Mouse (Mus musculus): ENCODE results near the gene Rpl11.
A peak's percentile ranks its signal among the peaks of the same experiment; 100 is the strongest.
"Not testable (repeated sequence)": the region's sequence is repeated elsewhere in the genome, so short reads cannot be mapped to it uniquely, and the experiment has no call there.

Gene Rpl11

GRCm38 (mm10) chr4:136070592-136070991 lies 17.4 kb upstream of the Rpl11 start:
- no peak for DNase-seq (ENCODE audit: low read depth, low spot score)

- peak; percentile 73 for DNase-seq (ENCODE audit: low read depth, low spot score)
Measured at GRCm38 (mm10) chr4:136069954-136070353, 16.7 kb upstream of the Rpl11 start.

- no peak for DNase-seq (ENCODE audit: low read depth, low spot score)
Measured at GRCm38 (mm10) chr4:136069313-136069712, 16.1 kb upstream of the Rpl11 start.

- DNase-seq (ENCODE audit: low read depth, low spot score) = no peak
Measured at GRCm38 (mm10) chr4:136063143-136063542, 9.9 kb upstream of the Rpl11 start.

- not testable (repeated sequence) for DNase-seq (ENCODE audit: low read depth, low spot score)
Measured at GRCm38 (mm10) chr4:136059800-136060488, 6.7 kb upstream of the Rpl11 start.

- no peak for DNase-seq (ENCODE audit: low read depth, low spot score)
Measured at GRCm38 (mm10) chr4:136057916-136058315, 4.7 kb upstream of the Rpl11 start.

GRCm38 (mm10) chr4:136056030-136056429 lies 2.8 kb upstream of the Rpl11 start:
- no peak for DNase-seq (ENCODE audit: low read depth, low spot score)

GRCm38 (mm10) chr4:136053843-136054242 lies 615 bp upstream of the Rpl11 start:
- no peak for DNase-seq (ENCODE audit: low read depth, low spot score)

- no peak for DNase-seq (ENCODE audit: low read depth, low spot score)
Measured at GRCm38 (mm10) chr4:136052534-136053246, 538 bp downstream of the Rpl11 start.

- no peak for DNase-seq (ENCODE audit: low read depth, low spot score)
Measured at GRCm38 (mm10) chr4:136052060-136052459, 1.2 kb downstream of the Rpl11 start.

- DNase-seq (ENCODE audit: low read depth, low spot score) = no peak
Measured at GRCm38 (mm10) chr4:136050226-136050625, 3.0 kb downstream of the Rpl11 start.

GRCm38 (mm10) chr4:136048291-136049032 lies 4.8 kb downstream of the Rpl11 start:
- DNase-seq (ENCODE audit: low read depth, low spot score) = no peak

- no peak for DNase-seq (ENCODE audit: low read depth, low spot score)
Measured at GRCm38 (mm10) chr4:136047626-136048025, 5.6 kb downstream of the Rpl11 start.

GRCm38 (mm10) chr4:136046888-136047287 lies 6.3 kb downstream of the Rpl11 start:
- DNase-seq (ENCODE audit: low read depth, low spot score) = no peak

GRCm38 (mm10) chr4:136045091-136045490 lies 8.1 kb downstream of the Rpl11 start:
- no peak for DNase-seq (ENCODE audit: low read depth, low spot score)

- DNase-seq (ENCODE audit: low read depth, low spot score) = no peak
Measured at GRCm38 (mm10) chr4:136043784-136044400, 9.3 kb downstream of the Rpl11 start.

- DNase-seq (ENCODE audit: low read depth, low spot score) = no peak
Measured at GRCm38 (mm10) chr4:136035078-136035477, 18.1 kb downstream of the Rpl11 start.

GRCm38 (mm10) chr4:136033231-136033630 lies 20.0 kb downstream of the Rpl11 start:
- no peak for DNase-seq (ENCODE audit: low read depth, low spot score)

- DNase-seq (ENCODE audit: low read depth, low spot score) = no peak
Measured at GRCm38 (mm10) chr4:136030968-136031909, 22.0 kb downstream of the Rpl11 start.

- no peak for DNase-seq (ENCODE audit: low read depth, low spot score)
Measured at GRCm38 (mm10) chr4:136028689-136029088, 24.5 kb downstream of the Rpl11 start.

GRCm38 (mm10) chr4:136028132-136028564 lies 25.1 kb downstream of the Rpl11 start:
- DNase-seq (ENCODE audit: low read depth, low spot score) = no peak
